Mouse (Mus musculus): ENCODE data around the gene Parn.

Gene Parn

GRCm38 (mm10) chr16:13621745-13622507 lies 46.0 kb downstream of the Parn start:
- no peak for DNase-seq (ENCODE audit: low read depth, low spot score)

- DNase-seq (ENCODE audit: low read depth, low spot score), result no peak
Observed at GRCm38 (mm10) chr16:13620194-13620593, 47.8 kb downstream of the Parn start.

- no peak for DNase-seq (ENCODE audit: low read depth, low spot score)
Observed at GRCm38 (mm10) chr16:13615276-13615675, 52.7 kb downstream of the Parn start.

- DNase-seq (ENCODE audit: low read depth, low spot score), result peak; percentile 41
Observed at GRCm38 (mm10) chr16:13612571-13612970, 55.4 kb downstream of the Parn start.

- no peak for DNase-seq (ENCODE audit: low read depth, low spot score)
Observed at GRCm38 (mm10) chr16:13612058-13612457, 55.9 kb downstream of the Parn start.

- DNase-seq (ENCODE audit: low read depth, low spot score), result no peak
Observed at GRCm38 (mm10) chr16:13611399-13611798, 56.6 kb downstream of the Parn start.

- no peak for DNase-seq (ENCODE audit: low read depth, low spot score)
Observed at GRCm38 (mm10) chr16:13610951-13611381, 57.0 kb downstream of the Parn start.

- DNase-seq (ENCODE audit: low read depth, low spot score), result no peak
Observed at GRCm38 (mm10) chr16:13608705-13609085, 59.3 kb downstream of the Parn start.

GRCm38 (mm10) chr16:13607987-13608704 lies 59.8 kb downstream of the Parn start:
- DNase-seq (ENCODE audit: low read depth, low spot score), result no peak

- no peak for DNase-seq (ENCODE audit: low read depth, low spot score)
Observed at GRCm38 (mm10) chr16:13602779-13603178, 65.2 kb downstream of the Parn start.

- DNase-seq (ENCODE audit: low read depth, low spot score), result no peak
Observed at GRCm38 (mm10) chr16:13589049-13589408, 78.9 kb downstream of the Parn start.

GRCm38 (mm10) chr16:13588182-13589048 lies 79.6 kb downstream of the Parn start:
- DNase-seq (ENCODE audit: low read depth, low spot score), result peak; percentile 9

- no peak for DNase-seq (ENCODE audit: low read depth, low spot score)
Observed at GRCm38 (mm10) chr16:13585234-13585633, 82.7 kb downstream of the Parn start.

GRCm38 (mm10) chr16:13580784-13581183 lies 87.2 kb downstream of the Parn start:
- peak; percentile 20 for DNase-seq (ENCODE audit: low read depth, low spot score)

GRCm38 (mm10) chr16:13580016-13580415 lies 88.0 kb downstream of the Parn start:
- no peak for DNase-seq (ENCODE audit: low read depth, low spot score)

GRCm38 (mm10) chr16:13575306-13575705 lies 92.7 kb downstream of the Parn start:
- no peak for DNase-seq (ENCODE audit: low read depth, low spot score)

GRCm38 (mm10) chr16:13568280-13568679 lies 99.7 kb downstream of the Parn start:
- no peak for DNase-seq (ENCODE audit: low read depth, low spot score)

- DNase-seq (ENCODE audit: low read depth, low spot score), result no peak
Observed at GRCm38 (mm10) chr16:13567614-13568013, 100.4 kb downstream of the Parn start.

- no peak for DNase-seq (ENCODE audit: low read depth, low spot score)
Observed at GRCm38 (mm10) chr16:13566351-13566750, 101.6 kb downstream of the Parn start.

GRCm38 (mm10) chr16:13565291-13565690 lies 102.7 kb downstream of the Parn start:
- no peak for DNase-seq (ENCODE audit: low read depth, low spot score)

GRCm38 (mm10) chr16:13557784-13558183 lies 110.2 kb downstream of the Parn start:
- DNase-seq (ENCODE audit: low read depth, low spot score), result no peak

GRCm38 (mm10) chr16:13556954-13557470 lies 111.0 kb downstream of the Parn start:
- DNase-seq (ENCODE audit: low read depth, low spot score), result peak; percentile 42
